Mouse (Mus musculus) lung, postnatal 0 days (tissue): ENCODE data around the gene Anxa11. TPM values are rescaled to one million over a fixed set of nuclear protein-coding genes. Genes with fewer than 3 reads are reported as not detected.

ENCODE experiments used
- ATAC-seq: fragments of 200-750 bp; cut with Nextera tagmentation; 2 replicates; pipeline ENCODE4 v1.8.0; 2017; ENCODE audit warnings: moderate library complexity
- DNase-seq: peaks from one replicate; pipeline ENCODE4 v3.0.0-alpha.2; 2016; ENCODE audit warnings: low spot score
- H3K27ac ChIP-seq: fragments of 300-500 bp; sonication (generic); 2 replicates; pipeline ENCODE4 v1.5.1; 2014; ENCODE audit warnings: antibody characterized with exemption, mild to moderate bottlenecking, low read length, mixed read lengths
- H3K27me3 ChIP-seq: fragments of 300-500 bp; sonication (generic); replicated peaks from 2 replicates; pipeline ENCODE4 v1.6.1; 2014; ENCODE audit warnings: low read length, mixed read lengths; ENCODE audit not compliant: insufficient read depth
- H3K36me3 ChIP-seq: fragments of 300-500 bp; sonication (generic); 2 replicates; pipeline ENCODE4 v1.6.1; 2014; ENCODE audit warnings: low read length, mixed read lengths; ENCODE audit not compliant: insufficient read depth
- H3K4me1 ChIP-seq: fragments of 300-500 bp; sonication (generic); 2 replicates; pipeline ENCODE4 v1.6.1; 2014; ENCODE audit warnings: antibody characterized with exemption, low read depth, low read length, mixed read lengths; ENCODE audit not compliant: insufficient read depth
- H3K4me2 ChIP-seq: fragments of 300-500 bp; sonication (generic); replicated peaks from 2 replicates; pipeline ENCODE4 v1.6.1; 2014; ENCODE audit warnings: low read depth, mild to moderate bottlenecking, low read length, moderate library complexity, mixed read lengths
- H3K4me3 ChIP-seq: fragments of 300-500 bp; sonication (generic); 2 replicates; pipeline ENCODE4 v1.5.1; 2014; ENCODE audit warnings: low read depth, low read length
- H3K9ac ChIP-seq: fragments of 300-500 bp; sonication (generic); replicated peaks from 2 replicates; pipeline ENCODE4 v1.6.1; 2014; ENCODE audit warnings: low read depth, mild to moderate bottlenecking
- H3K9me3 ChIP-seq: fragments of 300-500 bp; sonication (generic); 2 replicates; pipeline ENCODE4 v1.6.1; 2016; ENCODE audit warnings: low read length, mixed read lengths
- CTCF ChIP-seq: IDR thresholded peaks from 2 replicates; pipeline ENCODE4 v1.5.1; 2016; ENCODE audit warnings: antibody characterized with exemption, mild to moderate bottlenecking
- EP300 ChIP-seq: IDR thresholded peaks from 2 replicates; pipeline ENCODE4 v1.6.1; 2016; ENCODE audit warnings: antibody characterized with exemption, mild to moderate bottlenecking, control low read depth
- WGBS: fragments of 180-500 bp; shearing (Covaris S2); extraction: QIAGEN DNeasy Blood & Tissue Kit; methylation state at CpG from one replicate; pipeline ENCODE4 v1.1.7; 2014; 5-methylcytosine and 5-hydroxymethylcytosine counted together
- polyA plus RNA-seq: library from polyadenylated mRNA; unstranded; fragments of >200 nt; fragmentation: Nextera tagmentation; extraction: Ambion mirVana; gene quantifications from 2 replicates; pipeline ENCODE4 v1.2.1, GENCODE M21; 2015

Gene Anxa11
- polyA plus RNA-seq, 1 experiment from 2014 or later, result 54.6 TPM

- DNase-seq (no peak), ATAC-seq (no peak)
- Histone ChIP-seq H3K4me2 (no peak overlapping the region), H3K27me3 (no peaks in the 10 kb centered on the region), H3K4me3 (no peak overlapping the region), H3K9me3 (no peaks in the 10 kb centered on the region), H3K27ac (no peak overlapping the region), H3K36me3 (no peaks in the 10 kb centered on the region), H3K9ac (no peak overlapping the region), H3K4me1 (peaks cover 11% of the 10 kb centered on the region; the same call in 1 of the 2 replicates)
- 51% methylated on average over 2 of the region's 2 CpGs for WGBS
- TF ChIP-seq EP300 (no peak), CTCF (no peak)
Measured at GRCm38 (mm10) chr14:25863721-25864120, 21.8 kb downstream of the Anxa11 start.

GRCm38 (mm10) chr14:25865251-25865650 is 23.3 kb downstream of the Anxa11 start:
- H3K9ac ChIP-seq, result no peak overlapping the region
- no peak overlapping the region for H3K4me2 ChIP-seq
- WGBS, result 87% methylated on average over 5 of the region's 5 CpGs
- ATAC-seq (no peak), DNase-seq (no peak)
- H3K4me3 ChIP-seq, result no peak overlapping the region
- H3K27me3 ChIP-seq, result no peaks in the 10 kb centered on the region
- peaks cover 11% of the 10 kb centered on the region; the same call in 1 of the 2 replicates for H3K4me1 ChIP-seq
- H3K9me3 ChIP-seq, result no peaks in the 10 kb centered on the region
- no peak overlapping the region for H3K27ac ChIP-seq
- no peaks in the 10 kb centered on the region for H3K36me3 ChIP-seq
- TF ChIP-seq EP300 (no peak), CTCF (no peak)

GRCm38 (mm10) chr14:25866384-25866783 is 24.4 kb downstream of the Anxa11 start:
- H3K9me3 ChIP-seq, result no peaks in the 10 kb centered on the region
- no peak overlapping the region for H3K4me3 ChIP-seq
- H3K27ac ChIP-seq, result no peak overlapping the region
- no peak overlapping the region for H3K4me2 ChIP-seq
- no peak for TF ChIP-seq CTCF
- no peak for TF ChIP-seq EP300
- H3K9ac ChIP-seq, result no peak overlapping the region
- WGBS, result 69% methylated on average over 6 of the region's 6 CpGs
- ATAC-seq, result no peak
- no peaks in the 10 kb centered on the region for H3K27me3 ChIP-seq
- no peak for DNase-seq
- H3K36me3 ChIP-seq, result no peaks in the 10 kb centered on the region
- H3K4me1 ChIP-seq, result peaks cover 9% of the 10 kb centered on the region; the same call in 1 of the 2 replicates

- Histone ChIP-seq H3K9me3 (no peaks in the 10 kb centered on the region), H3K9ac (no peak overlapping the region), H3K27ac (no peak overlapping the region), H3K4me2 (no peak overlapping the region), H3K27me3 (no peaks in the 10 kb centered on the region), H3K4me1 (peaks cover 9% of the 10 kb centered on the region; the same call in 1 of the 2 replicates), H3K36me3 (no peaks in the 10 kb centered on the region), H3K4me3 (no peak overlapping the region)
- TF ChIP-seq EP300 (no peak), CTCF (no peak)
- WGBS, result 41% methylated on average over 11 of the region's 11 CpGs
- DNase-seq (no peak), ATAC-seq (no peak)
Measured at GRCm38 (mm10) chr14:25866832-25867231, 24.9 kb downstream of the Anxa11 start.

- Histone ChIP-seq H3K27ac (no peak overlapping the region), H3K4me3 (no peak overlapping the region), H3K4me2 (no peak overlapping the region), H3K36me3 (no peaks in the 10 kb centered on the region), H3K4me1 (peaks cover 17% of the 10 kb centered on the region; the same call in 1 of the 2 replicates), H3K9me3 (no peaks in the 10 kb centered on the region), H3K9ac (no peak overlapping the region), H3K27me3 (no peaks in the 10 kb centered on the region)
- DNase-seq (no peak), ATAC-seq (no peak)
- WGBS, result 76% methylated on average over 6 of the region's 6 CpGs
- TF ChIP-seq EP300 (no peak), CTCF (no peak)
Measured at GRCm38 (mm10) chr14:25867834-25868233, 25.9 kb downstream of the Anxa11 start.

GRCm38 (mm10) chr14:25868706-25869105 is 26.8 kb downstream of the Anxa11 start:
- WGBS, result 71% methylated on average over 3 of the region's 4 CpGs
- no peak overlapping the region for H3K4me2 ChIP-seq
- no peaks in the 10 kb centered on the region for H3K36me3 ChIP-seq
- peaks cover 20% of the 10 kb centered on the region; the same call in 1 of the 2 replicates for H3K4me1 ChIP-seq
- H3K9me3 ChIP-seq, result no peaks in the 10 kb centered on the region
- no peak overlapping the region for H3K9ac ChIP-seq
- H3K4me3 ChIP-seq, result no peak overlapping the region
- H3K27ac ChIP-seq, result no peak overlapping the region
- H3K27me3 ChIP-seq, result no peaks in the 10 kb centered on the region
- DNase-seq, result no peak
- ATAC-seq, result 0 out of 2 replicates have a peak, but pooled peaks have one; percentile 8
- TF ChIP-seq CTCF, result no peak
- TF ChIP-seq EP300, result no peak
